Mouse (Mus musculus) megakaryocyte, embryonic 14.5 days (primary cell): ENCODE measurements at regions not wholly inside any gene's neighbourhood (a gene's known extent, or its start where the extent isn't known, plus 50 kb on each side); places are given as distances from the start of the nearest gene placed in this dataset.

Experiments
- H3K27me3 ChIP-seq: replicated peaks from 2 replicates; pipeline ENCODE3; 2012; ENCODE audit warnings: inconsistent platforms
- H3K36me3 ChIP-seq: replicated peaks from 2 replicates; pipeline ENCODE3; 2012; ENCODE audit warnings: low read length, inconsistent platforms, mixed read lengths
- H3K4me1 ChIP-seq: 2 replicates; pipeline ENCODE4 v1.6.1; 2012; ENCODE audit warnings: inconsistent platforms
- H3K4me3 ChIP-seq: replicated peaks from 2 replicates; pipeline ENCODE3; 2012; ENCODE audit warnings: moderate library complexity, mild to moderate bottlenecking, inconsistent platforms
- H3K9me3 ChIP-seq: 2 replicates; pipeline ENCODE4 v1.6.1; 2012; ENCODE audit warnings: inconsistent platforms
- FLI1 ChIP-seq: IDR thresholded peaks from 2 replicates; pipeline ENCODE4 v1.6.1; 2012; ENCODE audit warnings: low read length, inconsistent platforms, mixed read lengths
- GATA1 ChIP-seq: IDR thresholded peaks from 3 replicates; pipeline ENCODE4 v1.6.1; 2012; ENCODE audit warnings: mixed read lengths, low read length, inconsistent platforms, borderline replicate concordance

DNA sequence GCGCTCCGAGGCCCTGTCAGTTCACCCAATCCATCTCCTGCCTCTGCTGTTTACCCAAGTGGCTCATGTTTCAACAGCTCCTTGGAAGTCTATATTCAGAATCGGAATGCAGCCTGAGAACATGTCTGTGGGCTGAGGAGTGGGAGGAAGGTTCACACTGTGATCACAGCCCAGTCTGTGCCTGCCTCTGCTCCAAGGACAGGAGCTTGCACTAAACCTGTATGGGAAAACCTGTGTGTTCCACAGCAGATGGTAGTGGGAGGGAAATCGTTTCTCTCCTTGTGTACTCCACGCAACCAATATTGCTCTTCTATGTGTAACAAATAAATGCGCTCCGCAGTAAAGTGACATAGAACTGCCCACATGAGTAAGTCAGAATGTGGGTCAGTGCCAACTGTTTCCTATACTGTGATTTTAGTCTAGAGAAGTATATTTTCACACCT is 514.0 kb upstream of the Epha7 start:
- no peaks in the 10 kb centered on the region for H3K9me3 ChIP-seq
- 0 out of 2 replicates have a peak, but pooled peaks cover 4% of the 10 kb centered on the region for H3K4me1 ChIP-seq
- TF ChIP-seq FLI1 (no peak), GATA1 (no peak)
- H3K4me3 ChIP-seq: no peak overlapping the region
- H3K27me3 ChIP-seq: no peaks in the 10 kb centered on the region
- no peaks in the 10 kb centered on the region for H3K36me3 ChIP-seq

DNA sequence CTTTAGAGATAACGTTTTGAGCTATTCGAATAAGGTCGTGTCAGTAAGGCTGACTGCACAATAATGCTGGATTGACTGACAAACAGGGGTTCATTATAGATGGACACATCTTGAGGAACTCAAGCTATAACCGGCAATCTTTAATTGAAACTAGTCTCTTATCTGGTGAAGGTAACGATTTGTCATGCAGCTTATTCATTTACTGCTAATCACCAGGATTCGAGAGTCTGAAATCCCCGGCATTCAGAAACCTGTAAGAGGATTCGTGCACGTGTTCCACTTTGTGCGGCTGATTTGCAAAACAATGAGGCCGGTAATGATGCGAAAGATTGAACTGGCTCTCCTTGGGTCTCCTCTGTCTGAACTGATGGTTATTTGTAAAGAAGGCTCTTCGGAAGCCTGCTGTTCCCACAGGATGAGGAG is 512.9 kb upstream of the Epha7 start:
- H3K4me1 ChIP-seq: 0 out of 2 replicates have a peak, but pooled peaks cover 4% of the 10 kb centered on the region
- TF ChIP-seq GATA1 (no peak), FLI1 (no peak)
- no peaks in the 10 kb centered on the region for H3K36me3 ChIP-seq
- no peaks in the 10 kb centered on the region for H3K9me3 ChIP-seq
- no peak overlapping the region for H3K4me3 ChIP-seq
- no peaks in the 10 kb centered on the region for H3K27me3 ChIP-seq

DNA sequence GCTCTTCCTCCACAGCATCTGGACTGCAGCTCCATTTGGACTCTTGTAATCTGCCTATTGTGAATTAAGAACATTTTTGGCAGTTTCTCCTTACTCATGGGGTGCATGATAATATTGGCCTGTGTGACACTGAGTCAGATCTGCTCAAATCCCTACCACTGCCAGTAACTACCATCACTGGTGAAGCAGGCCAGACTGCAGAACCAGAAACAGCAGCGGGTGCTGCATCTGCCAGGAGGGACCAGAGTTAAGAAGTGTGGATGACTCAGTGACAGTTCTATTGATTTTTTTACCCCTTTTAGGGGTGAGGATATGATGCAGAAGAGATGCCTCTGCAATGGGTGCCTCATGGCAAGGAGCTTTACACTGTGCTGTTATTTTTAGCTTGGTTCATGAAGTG is 511.2 kb upstream of the Epha7 start:
- 0 out of 2 replicates have a peak, but pooled peaks cover 4% of the 10 kb centered on the region for H3K4me1 ChIP-seq
- no peaks in the 10 kb centered on the region for H3K9me3 ChIP-seq
- no peaks in the 10 kb centered on the region for H3K27me3 ChIP-seq
- TF ChIP-seq FLI1 (no peak), GATA1 (no peak)
- H3K4me3 ChIP-seq: no peak overlapping the region
- no peaks in the 10 kb centered on the region for H3K36me3 ChIP-seq

DNA sequence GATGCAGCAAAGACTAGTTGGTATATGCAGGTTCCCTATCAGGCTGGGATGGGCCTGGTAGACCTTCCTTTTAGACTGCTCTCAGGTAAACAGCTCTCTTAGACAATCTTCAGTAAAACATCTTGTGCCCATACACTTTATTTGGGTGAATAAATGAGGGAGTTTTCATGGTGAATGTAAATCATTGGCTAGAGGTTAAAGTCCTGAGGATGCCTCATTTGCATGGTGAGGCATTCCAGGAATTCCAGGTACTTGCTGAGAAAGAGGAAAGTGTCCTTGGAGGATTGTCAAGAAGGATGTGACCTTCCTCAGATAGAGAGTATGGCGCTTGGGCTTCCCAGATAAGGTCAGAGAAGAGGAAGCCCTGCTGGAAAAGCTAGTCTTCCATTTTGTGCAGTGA is 481.9 kb upstream of the Epha7 start:
- no peak overlapping the region for H3K4me3 ChIP-seq
- no peaks in the 10 kb centered on the region for H3K4me1 ChIP-seq
- no peaks in the 10 kb centered on the region for H3K36me3 ChIP-seq
- TF ChIP-seq FLI1: no peak
- TF ChIP-seq GATA1: no peak
- H3K9me3 ChIP-seq: no peaks in the 10 kb centered on the region
- no peaks in the 10 kb centered on the region for H3K27me3 ChIP-seq

DNA sequence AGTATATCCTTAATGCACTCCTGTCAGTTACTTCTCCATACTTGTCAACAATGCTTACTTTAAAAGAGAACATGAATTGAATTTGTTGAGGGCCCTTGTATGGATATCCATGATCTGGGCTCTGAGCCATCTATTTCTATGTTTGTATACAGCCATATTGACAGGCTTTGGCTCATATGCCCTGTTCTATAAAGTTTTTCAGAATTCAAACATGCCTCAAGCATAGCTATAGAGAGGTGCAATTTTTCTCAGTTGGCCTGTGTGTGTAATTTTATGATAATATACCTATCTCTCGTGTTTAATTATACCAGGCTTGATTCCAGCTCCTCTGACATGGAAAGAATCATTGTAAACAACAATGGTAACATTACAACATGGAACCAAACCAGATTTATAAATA is 448.4 kb upstream of the Epha7 start:
- Histone ChIP-seq H3K9me3 (peaks cover 11% of the 10 kb centered on the region), H3K4me3 (no peak overlapping the region), H3K4me1 (no peaks in the 10 kb centered on the region), H3K27me3 (no peaks in the 10 kb centered on the region), H3K36me3 (no peaks in the 10 kb centered on the region)
- no peak for TF ChIP-seq GATA1
- TF ChIP-seq FLI1: no peak

DNA sequence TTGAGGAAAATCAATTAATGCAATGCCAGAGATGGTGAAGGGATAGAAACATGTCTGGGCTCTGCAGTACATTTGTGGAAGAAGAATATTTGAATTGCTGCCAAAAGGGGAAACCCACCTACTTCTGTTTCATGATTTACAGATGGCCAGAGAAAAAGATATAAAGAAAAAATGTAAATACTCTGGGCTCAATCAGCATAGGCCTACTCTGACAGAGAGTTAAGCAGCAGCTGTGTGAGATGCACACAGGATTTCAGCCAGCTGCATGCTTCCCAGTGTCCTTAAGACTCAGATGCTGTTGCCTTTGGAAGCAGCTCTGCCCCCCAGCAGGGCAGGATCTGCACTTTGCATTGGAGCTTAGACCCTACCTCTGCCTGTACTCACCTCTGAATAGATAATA is 435.8 kb upstream of the Epha7 start:
- H3K4me3 ChIP-seq: no peak overlapping the region
- TF ChIP-seq GATA1 (no peak), FLI1 (no peak)
- H3K4me1 ChIP-seq: no peaks in the 10 kb centered on the region
- no peaks in the 10 kb centered on the region for H3K27me3 ChIP-seq
- H3K36me3 ChIP-seq: no peaks in the 10 kb centered on the region
- no peaks in the 10 kb centered on the region for H3K9me3 ChIP-seq

DNA sequence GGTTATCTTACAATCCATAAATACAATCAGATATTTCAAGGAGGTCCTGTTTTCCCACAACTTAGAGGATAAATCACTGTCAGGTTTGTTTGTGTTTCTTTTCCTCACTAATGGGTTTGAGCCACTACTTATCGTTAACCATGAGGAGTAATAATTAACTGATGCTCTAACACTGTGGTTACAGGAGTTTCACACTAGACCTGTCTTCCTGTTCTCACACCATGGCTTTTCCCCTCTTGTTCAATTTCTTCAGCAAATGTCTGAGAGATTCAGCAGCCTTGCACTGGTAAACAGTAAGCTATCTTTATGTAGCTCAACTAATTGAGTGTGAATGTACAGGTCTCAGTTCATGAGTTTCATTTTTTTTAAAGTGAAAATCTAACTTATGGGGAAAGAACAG is 434.3 kb upstream of the Epha7 start:
- Histone ChIP-seq H3K27me3 (no peaks in the 10 kb centered on the region), H3K36me3 (no peaks in the 10 kb centered on the region), H3K9me3 (no peaks in the 10 kb centered on the region), H3K4me1 (no peaks in the 10 kb centered on the region), H3K4me3 (no peak overlapping the region)
- TF ChIP-seq FLI1 (no peak), GATA1 (no peak)

DNA sequence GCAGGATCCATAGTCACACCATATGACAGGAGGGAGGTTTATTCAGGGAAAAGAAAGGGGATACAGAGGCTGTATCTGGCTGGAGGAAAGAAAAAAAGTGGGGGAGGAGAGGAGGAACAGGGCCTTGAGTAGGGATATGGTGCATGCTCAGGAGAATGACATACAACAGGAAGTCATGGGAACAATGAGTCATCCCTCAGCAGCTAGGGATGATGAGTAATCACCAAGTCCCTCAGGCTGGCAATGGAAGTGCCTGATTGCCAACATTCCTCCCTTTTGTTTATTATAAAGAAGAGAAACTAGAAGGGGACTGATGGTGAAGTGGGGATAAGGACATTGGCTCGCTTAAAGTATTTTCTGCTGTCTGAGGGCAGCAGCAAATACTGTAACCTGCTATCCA is 388.6 kb upstream of the Epha7 start:
- H3K27me3 ChIP-seq: no peaks in the 10 kb centered on the region
- peak overlapping the region; percentile 76 for H3K4me3 ChIP-seq
- no peaks in the 10 kb centered on the region for H3K36me3 ChIP-seq
- H3K4me1 ChIP-seq: peaks cover 19% of the 10 kb centered on the region
- TF ChIP-seq GATA1 (no peak), FLI1 (no peak)
- no peaks in the 10 kb centered on the region for H3K9me3 ChIP-seq

DNA sequence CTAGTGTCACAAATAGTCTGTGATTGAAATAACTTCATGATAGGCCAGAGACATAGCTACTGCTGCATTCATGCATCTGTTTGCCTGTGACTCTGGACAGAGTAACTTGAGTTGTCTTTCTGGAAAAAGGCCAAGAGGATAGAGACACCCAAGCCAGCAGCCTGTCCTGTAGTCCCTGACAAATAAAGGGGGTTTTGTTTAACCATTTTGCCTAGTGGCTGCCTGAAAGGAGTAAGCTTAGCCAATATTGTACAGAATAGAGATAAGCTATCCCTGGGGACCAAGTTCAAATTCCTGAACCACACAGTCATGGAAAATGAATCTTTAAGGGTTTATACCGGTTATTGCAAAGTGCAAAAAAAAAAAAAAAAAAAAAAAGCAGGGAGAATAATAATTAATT is 372.8 kb upstream of the Epha7 start:
- Histone ChIP-seq H3K4me1 (no peaks in the 10 kb centered on the region), H3K9me3 (no peaks in the 10 kb centered on the region), H3K27me3 (no peaks in the 10 kb centered on the region), H3K4me3 (no peak overlapping the region), H3K36me3 (no peaks in the 10 kb centered on the region)
- TF ChIP-seq FLI1 (no peak), GATA1 (no peak)

DNA sequence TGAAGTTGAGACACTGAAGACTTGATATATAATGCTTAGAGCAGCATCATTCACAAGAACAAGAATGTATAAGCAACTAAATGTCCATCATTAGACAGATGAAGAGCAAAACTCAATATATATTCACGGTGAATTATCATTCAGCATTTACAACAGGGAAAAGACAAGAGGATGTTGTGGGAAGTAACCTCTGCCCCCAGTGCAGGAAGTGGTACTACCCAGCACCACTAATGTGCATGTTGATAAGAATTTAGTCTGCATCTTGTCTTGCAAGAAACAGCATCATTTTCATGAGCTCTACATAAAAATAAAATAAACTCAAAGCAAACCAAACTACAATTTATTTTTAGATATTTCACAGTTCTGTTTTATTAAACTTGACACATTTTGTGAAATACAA is 359.8 kb upstream of the Epha7 start:
- H3K27me3 ChIP-seq: no peaks in the 10 kb centered on the region
- no peaks in the 10 kb centered on the region for H3K9me3 ChIP-seq
- peak overlapping the region; percentile 47 for H3K4me3 ChIP-seq
- H3K36me3 ChIP-seq: no peaks in the 10 kb centered on the region
- H3K4me1 ChIP-seq: peaks cover 42% of the 10 kb centered on the region
- TF ChIP-seq FLI1 (no peak), GATA1 (peak; percentile 59; the same call in 1 of the 3 replicates)

DNA sequence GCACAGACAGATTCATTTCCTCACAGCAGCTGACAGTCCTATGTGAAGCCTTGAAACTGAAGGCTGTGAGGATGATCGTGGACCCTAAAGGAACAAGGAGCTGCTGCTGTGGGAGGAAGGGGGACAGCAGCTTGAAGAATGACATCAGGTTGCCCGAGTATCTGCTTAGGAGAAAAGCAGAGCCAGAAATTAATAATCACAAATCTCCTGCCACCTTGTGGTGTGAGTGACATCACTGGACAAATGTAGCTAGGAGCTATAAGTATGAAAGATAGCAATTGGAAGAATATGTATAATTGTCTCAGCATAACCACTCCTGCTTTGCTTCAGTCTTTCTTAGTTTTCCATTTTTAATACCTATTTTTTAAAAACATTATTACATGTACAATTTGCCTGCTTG is 356.6 kb upstream of the Epha7 start:
- TF ChIP-seq GATA1 (no peak), FLI1 (no peak)
- peaks cover 37% of the 10 kb centered on the region for H3K4me1 ChIP-seq
- H3K36me3 ChIP-seq: no peaks in the 10 kb centered on the region
- no peaks in the 10 kb centered on the region for H3K9me3 ChIP-seq
- no peaks in the 10 kb centered on the region for H3K27me3 ChIP-seq
- no peak overlapping the region for H3K4me3 ChIP-seq
